Mouse (Mus musculus): ENCODE measurements around the gene Rps11.

DNA sequence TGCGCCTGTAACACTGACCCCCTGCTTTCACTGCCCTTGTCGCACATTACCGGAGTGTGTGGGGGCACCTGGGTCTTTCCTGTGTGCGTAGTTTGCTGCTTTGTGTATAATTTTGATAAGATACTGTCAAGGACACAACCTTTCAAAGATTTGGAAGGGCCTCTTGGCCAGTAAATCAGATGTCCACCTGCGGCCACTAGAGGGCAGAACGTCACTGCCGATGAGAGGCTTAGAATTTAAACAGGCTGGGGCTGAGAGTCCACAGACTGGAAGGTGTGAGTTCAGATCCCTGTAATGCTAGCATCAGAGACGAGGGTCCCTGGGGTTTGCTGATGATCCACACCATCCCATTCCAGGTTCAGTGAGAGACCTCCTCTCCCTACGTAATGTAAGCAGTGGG lies 45.7 kb downstream of the Rps11 start:
- TF ChIP-seq POLR2A (IDR thresholded peaks at IDR 0.05; ENCODE audit: insufficient read depth, low read length) (no peak), CTCF (IDR thresholded peaks at IDR 0.05; ENCODE audit: low read depth, low read length) (peak; percentile 90)
